Mouse (Mus musculus) C2C12 (cell line): ENCODE data around the gene Dad1. TPM values are rescaled to one million over a fixed set of nuclear protein-coding genes. Genes with fewer than 3 reads are reported as not detected.

ENCODE experiments used
- H3K27me3 ChIP-seq: one replicate; pipeline ENCODE4 v1.6.1; 2011; ENCODE audit not compliant: control insufficient read depth, insufficient read depth, insufficient read length
- H3K36me3 ChIP-seq: one replicate; pipeline ENCODE4 v1.6.1; 2011; ENCODE audit not compliant: control insufficient read depth, insufficient read depth
- H3K4me3 ChIP-seq: one replicate; pipeline ENCODE4 v1.5.1; 2011; ENCODE audit warnings: mild to moderate bottlenecking, control low read depth; ENCODE audit not compliant: poor library complexity, insufficient read depth, severe bottlenecking
- H3K79me2 ChIP-seq: one replicate; pipeline ENCODE4 v1.6.1; 2011; ENCODE audit not compliant: control insufficient read depth, insufficient read depth
- H3K79me3 ChIP-seq: one replicate; pipeline ENCODE4 v1.6.1; 2011; ENCODE audit warnings: low read depth, control low read depth
- H3ac ChIP-seq: one replicate; pipeline ENCODE3; 2011; ENCODE audit warnings: low read depth; ENCODE audit not compliant: control insufficient read depth, insufficient read length
- CEBPB ChIP-seq: IDR thresholded peaks from one replicate; pipeline ENCODE4 v1.6.1; 2011; ENCODE audit warnings: low read depth, mild to moderate bottlenecking, control low read depth, moderate library complexity
- CTCF ChIP-seq: IDR thresholded peaks from one replicate; pipeline ENCODE4 v1.5.1; 2011; ENCODE audit not compliant: control insufficient read depth, insufficient read depth, insufficient read length
- FOSL1 ChIP-seq: IDR thresholded peaks from one replicate; pipeline ENCODE4 v1.8.0; 2011; ENCODE audit warnings: mild to moderate bottlenecking, low read length; ENCODE audit not compliant: poor library complexity, insufficient read depth, severe bottlenecking
- MAX ChIP-seq: IDR thresholded peaks from one replicate; pipeline ENCODE4 v1.6.1; 2011; ENCODE audit warnings: mild to moderate bottlenecking, control low read depth
- MYOD1 ChIP-seq: IDR thresholded peaks from one replicate; pipeline ENCODE4 v1.6.1; 2011; ENCODE audit warnings: low read depth; ENCODE audit not compliant: control insufficient read depth, insufficient read length
- MYOG ChIP-seq: IDR thresholded peaks from one replicate; pipeline ENCODE4 v1.6.1; 2011; ENCODE audit not compliant: control insufficient read depth, insufficient read length; ENCODE audit errors: extremely low read depth
- USF1 ChIP-seq: IDR thresholded peaks from one replicate; pipeline ENCODE4 v1.6.1; 2011; ENCODE audit warnings: low read depth, mild to moderate bottlenecking, control low read depth, moderate library complexity
- polyA plus RNA-seq: library from polyadenylated mRNA; unstranded; fragments of >200 nt; fragmentation: generic; extraction: Trizol; gene quantifications from one replicate; pipeline ENCODE4 v1.2.1, GENCODE M21; 2012; ENCODE audit warnings: missing spikeins

Gene Dad1
- polyA plus RNA-seq, 1 experiment: 262 TPM

DNA sequence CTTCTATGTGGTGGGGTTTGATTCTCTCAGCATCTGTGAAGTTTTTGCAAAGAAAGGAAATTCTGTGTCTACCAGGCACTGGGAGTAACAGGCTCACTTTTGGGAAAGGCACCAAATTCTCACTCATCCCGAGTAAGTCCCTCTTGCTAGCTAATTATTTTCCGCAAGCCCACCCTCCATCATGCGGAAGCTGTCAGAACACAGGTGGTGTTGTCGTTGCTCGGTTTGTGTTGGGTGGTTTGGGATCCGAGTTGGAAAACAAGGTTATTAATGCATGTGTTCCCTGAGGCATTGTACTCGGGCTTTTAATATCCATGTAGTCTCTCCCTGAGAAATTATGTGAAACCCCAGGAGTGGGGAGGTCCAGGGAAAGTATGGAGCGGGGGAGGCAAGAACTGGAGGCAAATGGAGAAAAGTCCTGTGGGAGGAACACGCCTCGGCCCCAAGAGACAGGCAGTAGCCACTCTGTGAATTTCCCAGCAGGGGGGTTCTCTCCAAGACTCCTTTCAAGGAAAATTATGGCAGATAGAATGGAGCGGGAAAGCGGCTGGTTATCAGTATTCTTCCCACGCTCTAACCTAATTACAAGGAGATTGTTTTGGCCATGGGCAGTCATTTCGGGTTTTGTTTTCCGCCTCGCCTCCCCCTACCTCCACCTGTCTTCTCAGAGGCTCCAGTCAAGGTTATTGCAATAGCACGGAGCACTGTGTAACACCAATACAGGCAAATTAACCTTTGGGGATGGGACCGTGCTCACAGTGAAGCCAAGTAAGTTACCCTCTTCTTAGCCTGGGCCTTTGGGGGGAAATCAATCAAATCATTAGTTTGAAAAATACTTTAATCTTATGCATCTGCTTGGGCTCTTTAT, 62.1 kb downstream of the Dad1 start:
- H3K79me3 ChIP-seq: no peaks in the 10 kb centered on the region
- H3K36me3 ChIP-seq: no peaks in the 10 kb centered on the region
- H3K4me3 ChIP-seq: no peak overlapping the region
- no peaks in the 10 kb centered on the region for H3K27me3 ChIP-seq
- TF ChIP-seq MYOD1 (no peak), CTCF (no peak), CEBPB (no peak), MAX (no peak), USF1 (no peak), FOSL1 (no peak), MYOG (no peak)
- H3K79me2 ChIP-seq: no peaks in the 10 kb centered on the region
- no peak overlapping the region for H3ac ChIP-seq

DNA sequence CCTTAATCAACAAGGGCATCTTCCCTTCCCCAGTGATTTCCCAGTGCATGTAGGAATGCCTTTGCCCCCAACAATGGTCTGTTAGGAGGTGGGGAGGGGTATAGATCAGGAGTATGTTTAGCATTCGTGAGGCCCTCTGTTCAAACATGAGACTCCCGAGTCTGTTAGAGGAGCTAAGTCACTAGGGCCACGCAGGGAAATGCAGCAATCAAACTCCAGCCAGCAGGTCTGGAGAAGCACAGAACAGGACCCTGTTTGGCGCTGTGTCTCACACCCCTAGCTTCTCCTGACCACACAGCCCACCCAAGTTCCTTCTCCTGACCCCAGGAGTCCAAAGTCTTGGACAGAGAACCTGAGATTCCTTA, 62.9 kb downstream of the Dad1 start:
- Histone ChIP-seq H3K79me3 (no peaks in the 10 kb centered on the region), H3K4me3 (no peak overlapping the region), H3K79me2 (no peaks in the 10 kb centered on the region), H3K36me3 (no peaks in the 10 kb centered on the region), H3K27me3 (no peaks in the 10 kb centered on the region), H3ac (peak overlapping the region; percentile 3)
- TF ChIP-seq CEBPB (no peak), MYOG (no peak), CTCF (no peak), MYOD1 (no peak), FOSL1 (no peak), USF1 (no peak), MAX (no peak)

DNA sequence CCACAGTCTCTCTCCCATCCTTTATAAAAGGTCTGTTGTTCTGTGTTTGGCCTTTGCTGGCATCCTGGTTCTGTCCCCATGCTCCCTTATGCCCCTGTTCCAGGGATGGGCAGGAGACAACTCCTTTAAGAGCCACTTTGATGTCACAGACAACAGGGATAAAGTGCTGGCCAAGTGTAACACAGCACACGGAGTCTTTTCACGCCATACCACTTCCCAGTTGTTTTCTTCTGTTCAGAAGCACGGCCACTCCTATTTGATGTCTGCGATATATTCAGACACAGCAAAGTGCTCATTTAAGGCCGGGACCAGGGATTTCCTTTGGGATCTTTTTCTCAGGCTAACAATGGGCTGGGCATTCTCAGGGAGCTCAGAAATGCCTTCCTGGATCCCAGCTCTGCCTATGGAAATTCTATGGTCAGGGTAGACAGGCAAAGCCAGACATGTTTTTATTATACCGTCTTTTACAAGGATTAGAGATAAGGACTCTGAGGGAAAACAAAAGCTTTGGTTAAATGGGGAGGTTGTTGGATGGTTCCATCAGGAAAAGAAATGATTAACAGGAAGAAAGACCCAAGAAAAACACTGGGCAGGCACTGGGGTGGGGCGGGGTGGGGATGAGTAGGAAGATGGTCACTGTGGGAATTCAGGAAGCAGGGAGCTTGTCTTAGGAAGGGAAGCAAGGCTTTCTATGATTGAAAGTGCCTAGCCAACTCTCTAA, 63.4 kb downstream of the Dad1 start:
- H3ac ChIP-seq: peak overlapping the region; percentile 35
- TF ChIP-seq MYOD1: no peak
- TF ChIP-seq CEBPB: no peak
- no peak for TF ChIP-seq MAX
- no peak for TF ChIP-seq FOSL1
- no peak for TF ChIP-seq CTCF
- no peak for TF ChIP-seq MYOG
- H3K4me3 ChIP-seq: no peak overlapping the region
- no peaks in the 10 kb centered on the region for H3K79me2 ChIP-seq
- no peaks in the 10 kb centered on the region for H3K79me3 ChIP-seq
- no peaks in the 10 kb centered on the region for H3K27me3 ChIP-seq
- H3K36me3 ChIP-seq: no peaks in the 10 kb centered on the region

DNA sequence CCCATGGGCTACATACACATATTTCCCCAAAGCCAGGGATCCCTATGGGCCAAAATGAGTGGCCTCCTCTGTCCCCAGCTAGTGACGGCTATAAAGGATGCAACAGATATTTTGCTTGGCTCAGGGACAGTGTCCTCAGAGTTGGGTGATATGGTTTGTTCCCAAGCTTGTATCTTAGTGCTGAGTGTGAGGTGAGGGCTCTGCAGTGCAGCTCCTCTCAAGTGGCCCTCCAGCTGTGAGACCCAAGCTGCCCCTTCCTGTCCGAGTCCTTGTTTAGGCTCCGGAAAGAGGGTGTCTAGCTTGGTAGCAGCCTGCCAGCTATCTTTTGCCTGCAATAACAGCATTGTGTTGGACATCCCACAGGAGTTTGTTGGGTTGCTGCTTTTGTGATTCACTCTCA, 64.6 kb downstream of the Dad1 start:
- H3K27me3 ChIP-seq: no peaks in the 10 kb centered on the region
- TF ChIP-seq CEBPB: no peak
- no peak for TF ChIP-seq USF1
- TF ChIP-seq MYOD1: no peak
- no peak for TF ChIP-seq MAX
- TF ChIP-seq FOSL1: no peak
- no peak for TF ChIP-seq MYOG
- TF ChIP-seq CTCF: no peak
- no peak overlapping the region for H3ac ChIP-seq
- H3K79me3 ChIP-seq: no peaks in the 10 kb centered on the region
- no peak overlapping the region for H3K4me3 ChIP-seq
- no peaks in the 10 kb centered on the region for H3K36me3 ChIP-seq
- H3K79me2 ChIP-seq: no peaks in the 10 kb centered on the region

DNA sequence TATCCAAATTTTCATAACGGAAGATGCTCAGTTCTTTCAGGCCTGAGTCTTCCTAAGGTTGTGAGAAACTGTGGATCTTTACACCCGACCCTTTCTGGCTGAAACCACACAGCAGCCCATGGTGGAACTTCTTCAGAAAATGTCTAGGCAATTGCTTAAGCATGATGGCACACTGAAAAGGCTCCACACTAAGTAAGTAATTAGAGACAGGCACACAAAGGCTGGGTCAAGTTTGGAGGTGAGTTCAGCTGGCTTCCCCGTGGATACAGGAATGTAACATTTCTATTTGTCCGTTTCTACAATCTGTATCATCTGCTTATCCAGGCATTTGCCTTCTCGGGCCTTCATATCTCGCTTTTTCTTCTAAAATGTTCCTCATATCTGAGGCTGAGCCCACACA, 66.7 kb downstream of the Dad1 start:
- TF ChIP-seq MAX: no peak
- no peaks in the 10 kb centered on the region for H3K79me2 ChIP-seq
- H3ac ChIP-seq: no peak overlapping the region
- H3K36me3 ChIP-seq: no peaks in the 10 kb centered on the region
- no peaks in the 10 kb centered on the region for H3K27me3 ChIP-seq
- H3K79me3 ChIP-seq: no peaks in the 10 kb centered on the region
- no peak overlapping the region for H3K4me3 ChIP-seq

Other genes with a start within 250 kb of the Dad1 start
- gene Abhd4, start 84 bp upstream of the Dad1 start, polyA plus RNA-seq: 32.9 TPM
- gene Olfr49, start 30.8 kb upstream of the Dad1 start, polyA plus RNA-seq: not detected
- 54.8 TPM for gene Oxa1l, start 106.7 kb upstream of the Dad1 start, polyA plus RNA-seq
- gene Slc7a7, start 163.7 kb upstream of the Dad1 start, polyA plus RNA-seq: 0.35 TPM
- 518 TPM for gene Mrpl52, start 172.8 kb upstream of the Dad1 start, polyA plus RNA-seq
- gene Mmp14, start 177.5 kb upstream of the Dad1 start, polyA plus RNA-seq: 118 TPM
- gene Lrp10, start 210.0 kb upstream of the Dad1 start, polyA plus RNA-seq: 72.8 TPM
- 0.56 TPM for gene Rem2, start 222.0 kb upstream of the Dad1 start, polyA plus RNA-seq